Mouse (Mus musculus): ENCODE data around the gene Map3k10.

GRCm38 (mm10) chr7:27654607-27655276 lies 19.7 kb downstream of the Map3k10 start:
- no peak for TF ChIP-seq GATA1 (IDR thresholded peaks at IDR 0.05; ENCODE audit: borderline replicate concordance, low read length)
- no peak for TF ChIP-seq FLI1 (IDR thresholded peaks at IDR 0.05; ENCODE audit: low read length)

All from megakaryocyte, embryonic 14.5 days (primary cell).